Mouse (Mus musculus) stomach, postnatal 0 days (tissue): Measurements from ENCODE around the gene Rabepk.

Experiments
- CTCF ChIP-seq: IDR thresholded peaks from 2 replicates; pipeline ENCODE4 v1.5.1; 2016; ENCODE audit warnings: antibody characterized with exemption, low read depth, mild to moderate bottlenecking, moderate library complexity
- EP300 ChIP-seq: optimal IDR thresholded peaks from 2 replicates; pipeline ENCODE3; 2016; ENCODE audit warnings: antibody characterized with exemption

DNA sequence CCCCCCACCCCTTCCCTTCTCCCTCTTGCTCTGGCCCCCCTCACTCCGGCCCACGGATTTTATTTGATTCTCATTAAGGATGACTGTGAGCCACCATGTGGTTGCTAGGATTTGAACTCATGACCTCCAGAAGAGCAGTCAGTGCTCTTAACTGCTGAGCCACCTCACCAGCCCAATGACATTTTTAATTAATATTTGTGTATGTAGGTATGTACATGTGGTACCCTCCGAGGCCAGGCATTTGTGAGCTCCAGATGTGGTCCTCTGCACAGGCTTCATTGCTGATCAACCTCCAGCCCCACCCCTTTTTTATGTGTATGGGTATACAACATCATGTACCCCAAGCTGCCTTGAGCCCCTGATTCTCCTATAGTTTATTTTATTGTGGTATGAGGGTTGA is 4.0 kb upstream of the Rabepk start:
- TF ChIP-seq CTCF (no peak), EP300 (no peak)
